ENCODE assay signal across 26 mouse cellular contexts in the genomic region with DNA sequence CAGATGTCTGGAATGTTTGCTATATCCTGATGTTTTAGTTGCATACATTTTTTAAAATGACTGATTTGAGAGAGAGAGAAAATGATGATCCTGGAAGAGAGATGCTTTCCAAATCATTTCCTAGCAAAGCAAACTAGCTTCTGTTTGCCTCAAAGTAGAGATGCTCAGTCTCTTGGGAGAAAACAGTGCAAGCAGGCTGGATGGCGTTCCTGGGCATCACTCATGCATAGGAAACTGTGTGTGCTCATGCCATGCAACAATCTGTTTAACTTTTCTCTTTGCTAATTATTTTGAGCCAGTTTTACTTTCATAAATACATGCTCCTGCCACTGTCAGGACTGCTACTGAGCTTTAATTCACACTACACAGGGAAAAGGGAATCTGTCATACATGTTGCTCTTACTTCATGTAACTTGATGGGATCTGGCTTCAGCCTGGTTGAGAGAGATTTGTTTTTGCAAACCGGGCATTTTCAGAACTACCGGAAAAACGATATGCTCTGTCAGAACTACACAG. TPM values are rescaled to one million over a fixed set of nuclear protein-coding genes. Genes with fewer than 3 reads are reported as not detected.
A peak's percentile ranks its signal among the peaks of the same experiment; 100 is the strongest.
DNase-seq lines count a peak whose midpoint lies in the region; ATAC-seq and TF ChIP-seq lines count a peak whose summit lies in the region.
"Had no signal": no experiment of that assay in that cellular context is flagged by ENCODE, and none has a peak within 500 bp of the region (broad histone marks: within the 10 kb centered on the region; RNA-seq: fewer than 3 reads in every experiment).

No protein-coding gene starts in this region.

- peak; percentile 77 for ATAC-seq in forebrain, postnatal 0 days
- ATAC-seq in kidney, embryonic 16.5 days (ENCODE audit: low FRiP score, low TSS enrichment): peak; percentile 31; the same call in 1 of the 2 replicates
- ATAC-seq in liver, embryonic 11.5 days (replicated peaks; ENCODE audit: low FRiP score): no peak
- ATAC-seq: forebrain, embryonic 15.5 days; hindbrain, postnatal 0 days; inflammation-experienced regulatory T-cells, adult 6 months had no signal

- no peaks in the 10 kb centered on the region for H3K9me3 ChIP-seq in forebrain, postnatal 0 days (ENCODE audit: low read length)
- no peaks in the 10 kb centered on the region for H3K9me3 ChIP-seq in forebrain, embryonic 10.5 days
- H3K9me3 ChIP-seq in kidney, embryonic 16.5 days (ENCODE audit: low read length): no peaks in the 10 kb centered on the region
- H3K9me3 ChIP-seq in liver, embryonic 11.5 days (ENCODE audit: control insufficient read depth, low read length): no peaks in the 10 kb centered on the region
- H3K9me3 ChIP-seq: forebrain, embryonic 15.5 days; G1E; heart, embryonic 10.5 days; heart, embryonic 13.5 days had no signal

- H3K4me1 ChIP-seq in forebrain, postnatal 0 days (ENCODE audit: insufficient read depth): peaks cover 4% of the 10 kb centered on the region; the same call in 1 of the 2 replicates
- H3K4me1 ChIP-seq in forebrain, embryonic 10.5 days: peaks cover 3% of the 10 kb centered on the region
- H3K4me1 ChIP-seq in kidney, embryonic 16.5 days (ENCODE audit: insufficient read depth, low read length): peaks cover 11% of the 10 kb centered on the region; the same call in 1 of the 2 replicates
- H3K4me1 ChIP-seq in liver, embryonic 11.5 days (replicated peaks; ENCODE audit: control insufficient read depth, insufficient read depth, low read length): no peaks in the 10 kb centered on the region

- no peak overlapping the region for H3K4me2 ChIP-seq in forebrain, postnatal 0 days (ENCODE audit: low read depth)
- no peak overlapping the region for H3K4me2 ChIP-seq in kidney, embryonic 16.5 days (replicated peaks; ENCODE audit: low read depth, low read length)
- H3K4me2 ChIP-seq in liver, embryonic 11.5 days: no peak overlapping the region
- H3K4me2 ChIP-seq: forebrain, embryonic 15.5 days; heart, embryonic 13.5 days; hindbrain, embryonic 14.5 days had no signal

- 60% methylated on average over 4 of the region's 4 CpGs for WGBS in forebrain, postnatal 0 days
- 89% methylated on average over 4 of the region's 4 CpGs for WGBS in forebrain, embryonic 10.5 days
- 49% methylated on average over 4 of the region's 4 CpGs for WGBS in kidney, embryonic 16.5 days
- WGBS in liver, embryonic 11.5 days: 74% methylated on average over 4 of the region's 4 CpGs

- H3K36me3 ChIP-seq in forebrain, postnatal 0 days (ENCODE audit: insufficient read depth): no peaks in the 10 kb centered on the region
- no peaks in the 10 kb centered on the region for H3K36me3 ChIP-seq in forebrain, embryonic 10.5 days (replicated peaks)
- no peaks in the 10 kb centered on the region for H3K36me3 ChIP-seq in kidney, embryonic 16.5 days (ENCODE audit: insufficient read depth, low read length)
- H3K36me3 ChIP-seq in liver, embryonic 11.5 days (ENCODE audit: control insufficient read depth, insufficient read depth, low read length): no peaks in the 10 kb centered on the region
- H3K36me3 ChIP-seq: forebrain, embryonic 15.5 days; G1E; heart, embryonic 10.5 days; heart, embryonic 13.5 days had no signal

- peak; percentile 52 for DNase-seq in forebrain, postnatal 0 days
- no peak for DNase-seq in forebrain, embryonic 10.5 days (ENCODE audit: extremely low spot score, low spot score)
- DNase-seq in kidney, adult 8-10 months: no peak
- peak; percentile 25 for DNase-seq in layer of hippocampus, adult 9-11 months
- no peak for DNase-seq in layer of hippocampus, adult 8-10 months (ENCODE audit: low spot score in 2 of 2)
- no peak for DNase-seq in liver, embryonic 11.5 days (ENCODE audit: low spot score)
- DNase-seq: adrenal gland, adult 2 months; adrenal gland, postnatal 14 days; B cell, adult 2 months; cerebellum, adult 18-20 months; cerebellum, adult 9-10 months; cerebellum, postnatal 14 days; gastrocnemius, postnatal 10 days; gastrocnemius, postnatal 36 days; heart, adult 2 months; heart, postnatal 14 days; heart, postnatal 4 days had no signal

- no peak overlapping the region for H3K9ac ChIP-seq in forebrain, postnatal 0 days
- H3K9ac ChIP-seq in kidney, embryonic 16.5 days (replicated peaks; ENCODE audit: low read length): no peak overlapping the region
- H3K9ac ChIP-seq in liver, embryonic 11.5 days (ENCODE audit: low read depth, low read length): no peak overlapping the region
- H3K9ac ChIP-seq: forebrain, embryonic 15.5 days; heart, embryonic 13.5 days; hindbrain, embryonic 14.5 days had no signal

- TF ChIP-seq CTCF in forebrain, postnatal 0 days (IDR thresholded peaks at IDR 0.05; ENCODE audit: low read depth): no peak

- H3K4me3 ChIP-seq in forebrain, postnatal 0 days (ENCODE audit: low read depth, low read length): no peak overlapping the region
- H3K4me3 ChIP-seq in forebrain, embryonic 10.5 days: no peak overlapping the region
- H3K4me3 ChIP-seq in kidney, embryonic 16.5 days (ENCODE audit: low read length): no peak overlapping the region
- no peak overlapping the region for H3K4me3 ChIP-seq in liver, embryonic 11.5 days (ENCODE audit: low read depth, low read length)
- H3K4me3 ChIP-seq: forebrain, embryonic 15.5 days; heart, adult 2 months; heart, embryonic 10.5 days; heart, embryonic 13.5 days had no signal

- H3K27me3 ChIP-seq in forebrain, postnatal 0 days (ENCODE audit: insufficient read depth, low read length): no peaks in the 10 kb centered on the region
- no peaks in the 10 kb centered on the region for H3K27me3 ChIP-seq in forebrain, embryonic 10.5 days (ENCODE audit: poor library complexity, severe bottlenecking)
- H3K27me3 ChIP-seq in kidney, embryonic 16.5 days (ENCODE audit: insufficient read depth, low read length): no peaks in the 10 kb centered on the region
- H3K27me3 ChIP-seq in liver, embryonic 11.5 days (replicated peaks; ENCODE audit: control insufficient read depth, insufficient read depth, low read length): no peaks in the 10 kb centered on the region
- H3K27me3 ChIP-seq: CH12.LX; forebrain, embryonic 15.5 days; heart, embryonic 13.5 days had no signal

- H3K27ac ChIP-seq in forebrain, postnatal 0 days (ENCODE audit: low read depth, low read length): no peak overlapping the region
- H3K27ac ChIP-seq in forebrain, embryonic 10.5 days: no peak overlapping the region
- 0 out of 2 replicates have a peak overlapping the region, but pooled peaks have one; percentile 58 for H3K27ac ChIP-seq in kidney, embryonic 16.5 days (ENCODE audit: low read length)
- no peak overlapping the region for H3K27ac ChIP-seq in liver, embryonic 11.5 days (ENCODE audit: low read depth, low read length)
- H3K27ac ChIP-seq: forebrain, embryonic 15.5 days; heart, adult 2 months; heart, embryonic 10.5 days; hindbrain, embryonic 14.5 days; hindbrain, postnatal 0 days had no signal

RNA-seq across cellular contexts. Expression of a gene that starts 18.6 kb away (rescaled TPM):
- total RNA-seq in forebrain, postnatal 0 days (2014; rRNA removed): 16.8 and 22.7 TPM in 2 replicates
- 4.2 and 8.8 TPM in 2 replicates for polyA plus RNA-seq in forebrain, postnatal 0 days (2015; fragmentation: Nextera tagmentation; extraction: Ambion mirVana)
- polyA plus RNA-seq in forebrain, embryonic 10.5 days (2016; fragmentation: Nextera tagmentation; extraction: Ambion mirVana): 0.02 and 0.05 TPM in 2 replicates
- 1.7 and 2.4 TPM in 2 replicates for polyA plus RNA-seq in kidney, embryonic 16.5 days (2015; fragmentation: Nextera tagmentation; extraction: Ambion mirVana)
- total RNA-seq in layer of hippocampus, adult 8-10 months (2022): 10 to 100 TPM in 2 of 4 experiments, 1 to 10 TPM in 2; 8.4 to 10.6 (median 9.5) TPM
- 0.03 and 0.06 TPM in 2 replicates for polyA plus RNA-seq in liver, embryonic 11.5 days (2014; fragmentation: Nextera tagmentation; extraction: Ambion mirVana)
- polyA plus RNA-seq: G1E had no signal

Comparison
In these comparisons a context has a peak if more than half of its experiments do, and no peak if none do; other contexts are left out.
1. DNase-seq: peak in forebrain, postnatal 0 days (single experiment) and layer of hippocampus, adult 9-11 months (single experiment); none in forebrain, embryonic 10.5 days (single experiment), kidney, adult 8-10 months (0 of 2), layer of hippocampus, adult 8-10 months (0 of 2) and liver, embryonic 11.5 days (single experiment).